Mouse (Mus musculus) bone marrow macrophage, adult 2 months (primary cell): ENCODE results near the gene Nr6a1.

Source experiments
- CTCF ChIP-seq: IDR thresholded peaks from 2 replicates; pipeline ENCODE4 v1.5.1; 2012; ENCODE audit warnings: low read depth, mild to moderate bottlenecking, low read length, moderate library complexity
- POLR2A ChIP-seq: IDR thresholded peaks from 2 replicates; pipeline ENCODE4 v1.6.1; 2012; ENCODE audit warnings: mild to moderate bottlenecking, low read depth, low read length, borderline replicate concordance

DNA sequence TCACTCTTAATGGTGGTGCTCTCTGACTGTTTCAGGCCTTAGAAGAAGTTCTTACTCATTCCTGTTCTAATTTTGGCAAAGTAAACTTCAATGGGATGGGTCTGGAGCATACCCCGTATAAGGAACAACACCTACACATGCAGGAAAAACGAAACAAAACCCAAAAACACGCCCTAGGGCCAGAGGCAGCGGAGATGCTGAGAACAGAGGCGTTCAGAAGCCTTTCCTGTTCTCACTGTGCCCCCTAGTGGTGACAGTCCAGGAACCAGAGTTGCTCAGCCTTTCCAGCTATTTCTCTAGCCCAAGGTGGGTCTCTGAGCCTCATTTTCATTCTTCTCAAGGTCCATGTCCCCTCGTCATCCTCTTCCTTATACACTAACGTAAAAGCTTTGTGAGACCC is 188.1 kb downstream of the Nr6a1 start:
- peak; percentile 79 for TF ChIP-seq CTCF
- no peak for TF ChIP-seq POLR2A
